Mouse (Mus musculus) neural tube, embryonic 14.5 days (tissue): ENCODE measurements around the gene 9930021J03Rik. TPM values are rescaled to one million over a fixed set of nuclear protein-coding genes. Genes with fewer than 3 reads are reported as not detected.

ENCODE experiments used
- ATAC-seq: fragments of 200-750 bp; cut with Nextera tagmentation; 2 replicates; pipeline ENCODE4 v1.8.0; 2017; ENCODE audit warnings: low read depth, mild to moderate bottlenecking, moderate TSS enrichment, moderate library complexity
- H3K27ac ChIP-seq: fragments of 300-500 bp; sonication (generic); 2 replicates; pipeline ENCODE4 v1.5.1; 2014; ENCODE audit warnings: low read depth, mild to moderate bottlenecking, control low read depth, low read length, moderate library complexity, mixed read lengths
- H3K27me3 ChIP-seq: fragments of 300-500 bp; sonication (generic); 2 replicates; pipeline ENCODE4 v1.6.1; 2014; ENCODE audit warnings: low read length; ENCODE audit not compliant: control insufficient read depth, insufficient read depth
- H3K36me3 ChIP-seq: fragments of 300-500 bp; sonication (generic); 2 replicates; pipeline ENCODE4 v1.6.1; 2014; ENCODE audit warnings: low read length, mixed read lengths; ENCODE audit not compliant: control insufficient read depth, insufficient read depth
- H3K4me1 ChIP-seq: fragments of 300-500 bp; sonication (generic); 2 replicates; pipeline ENCODE4 v1.6.1; 2014; ENCODE audit warnings: low read length; ENCODE audit not compliant: control insufficient read depth, insufficient read depth
- H3K4me2 ChIP-seq: fragments of 300-500 bp; sonication (generic); 2 replicates; pipeline ENCODE4 v1.6.1; 2014; ENCODE audit warnings: mild to moderate bottlenecking, low read depth, low read length, control low read depth
- H3K4me3 ChIP-seq: fragments of 300-500 bp; sonication (generic); 2 replicates; pipeline ENCODE4 v1.5.1; 2014; ENCODE audit warnings: low read depth, low read length, control low read depth, mixed read lengths
- H3K9ac ChIP-seq: fragments of 300-500 bp; sonication (generic); replicated peaks from 2 replicates; pipeline ENCODE4 v1.6.1; 2014; ENCODE audit warnings: low read depth, mild to moderate bottlenecking, control low read depth, low read length, mixed read lengths
- H3K9me3 ChIP-seq: fragments of 300-500 bp; sonication (generic); 2 replicates; pipeline ENCODE4 v1.6.1; 2016; ENCODE audit warnings: low read length; ENCODE audit not compliant: control insufficient read depth
- WGBS: fragments of 180-500 bp; shearing (Covaris S2); extraction: QIAGEN DNeasy Blood & Tissue Kit; methylation state at CpG from one replicate; pipeline ENCODE4 v1.1.7; 2014; 5-methylcytosine and 5-hydroxymethylcytosine counted together
- polyA plus RNA-seq: library from polyadenylated mRNA; unstranded; fragments of >200 nt; fragmentation: Nextera tagmentation; extraction: Ambion mirVana; gene quantifications from 2 replicates; pipeline ENCODE4 v1.2.1, GENCODE M21; 2014

The 9930021J03Rik gene
- polyA plus RNA-seq, 1 experiment from 2014 or later: 10.9 TPM

DNA sequence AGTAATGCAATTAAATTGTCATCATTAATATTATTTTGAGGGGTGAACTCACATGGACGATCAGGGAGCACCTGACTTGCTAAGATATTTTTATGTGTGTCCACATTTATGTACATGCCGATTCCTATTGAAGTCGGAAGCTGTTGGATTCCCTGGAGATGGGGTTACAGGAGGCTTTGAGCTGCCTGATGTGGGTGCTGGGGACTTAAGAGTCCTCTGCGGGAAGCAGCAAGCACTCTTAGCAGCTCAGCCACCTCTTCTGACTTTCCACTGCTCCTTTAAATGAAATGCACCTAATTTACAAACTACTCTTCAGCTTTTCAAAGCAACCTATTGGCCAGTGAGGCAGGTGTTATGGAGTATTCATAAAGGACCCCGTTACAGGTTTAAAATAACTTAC, 97.3 kb downstream of the 9930021J03Rik start:
- H3K9me3 ChIP-seq: no peaks in the 10 kb centered on the region
- 67% methylated on average over 5 of the region's 5 CpGs for WGBS
- ATAC-seq: no peak
- no peak overlapping the region for H3K27ac ChIP-seq
- H3K36me3 ChIP-seq: no peaks in the 10 kb centered on the region
- no peak overlapping the region for H3K4me2 ChIP-seq
- no peak overlapping the region for H3K9ac ChIP-seq
- H3K27me3 ChIP-seq: no peaks in the 10 kb centered on the region
- no peaks in the 10 kb centered on the region for H3K4me1 ChIP-seq
- no peak overlapping the region for H3K4me3 ChIP-seq

GRCm38 (mm10) chr19:29708003-29708402, 97.8 kb downstream of the 9930021J03Rik start:
- H3K4me2 ChIP-seq: no peak overlapping the region
- no peaks in the 10 kb centered on the region for H3K27me3 ChIP-seq
- ATAC-seq: no peak
- H3K27ac ChIP-seq: no peak overlapping the region
- 66% methylated on average over 14 of the region's 14 CpGs for WGBS
- H3K9me3 ChIP-seq: no peaks in the 10 kb centered on the region
- H3K36me3 ChIP-seq: no peaks in the 10 kb centered on the region
- no peak overlapping the region for H3K4me3 ChIP-seq
- no peak overlapping the region for H3K9ac ChIP-seq
- H3K4me1 ChIP-seq: no peaks in the 10 kb centered on the region

DNA sequence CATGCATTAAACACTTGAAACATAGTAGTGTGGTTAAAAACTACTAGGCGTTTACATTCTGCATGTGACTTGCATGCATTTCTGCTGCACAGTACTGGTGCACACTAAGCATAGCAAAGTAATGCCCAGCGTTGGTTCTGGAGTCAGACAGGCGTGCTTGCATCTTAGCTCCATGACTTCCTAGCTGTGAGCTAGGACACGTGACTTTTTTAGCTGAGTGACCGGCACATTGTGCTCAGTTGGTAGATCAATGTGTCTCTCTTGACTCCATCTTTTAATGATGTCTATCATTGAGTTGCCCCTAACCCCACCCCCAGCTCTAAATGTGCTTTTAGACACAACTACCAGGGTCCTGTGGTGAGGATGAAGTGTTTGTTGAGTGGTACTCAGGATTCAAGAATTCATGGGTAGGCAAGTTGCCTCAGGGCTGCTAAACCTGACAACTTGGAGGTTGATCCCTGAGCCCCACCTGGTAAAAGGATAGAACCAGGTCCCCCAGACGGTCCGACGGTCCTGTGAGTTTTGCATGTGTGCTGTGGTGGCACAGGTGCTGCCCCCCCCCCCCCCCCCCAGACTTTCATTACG, 98.4 kb downstream of the 9930021J03Rik start:
- no peaks in the 10 kb centered on the region for H3K4me1 ChIP-seq
- no peaks in the 10 kb centered on the region for H3K9me3 ChIP-seq
- no peak overlapping the region for H3K27ac ChIP-seq
- H3K4me3 ChIP-seq: no peak overlapping the region
- no peak for ATAC-seq
- no peaks in the 10 kb centered on the region for H3K27me3 ChIP-seq
- no peak overlapping the region for H3K9ac ChIP-seq
- 92% methylated on average over 9 of the region's 9 CpGs for WGBS
- no peak overlapping the region for H3K4me2 ChIP-seq
- H3K36me3 ChIP-seq: no peaks in the 10 kb centered on the region

GRCm38 (mm10) chr19:29704436-29704835, 101.4 kb downstream of the 9930021J03Rik start:
- no peak for ATAC-seq
- H3K4me3 ChIP-seq: no peak overlapping the region
- no peak overlapping the region for H3K9ac ChIP-seq
- H3K27ac ChIP-seq: no peak overlapping the region
- H3K36me3 ChIP-seq: no peaks in the 10 kb centered on the region
- 93% methylated on average over 13 of the region's 13 CpGs for WGBS
- no peak overlapping the region for H3K4me2 ChIP-seq
- H3K27me3 ChIP-seq: no peaks in the 10 kb centered on the region
- H3K4me1 ChIP-seq: no peaks in the 10 kb centered on the region
- no peaks in the 10 kb centered on the region for H3K9me3 ChIP-seq

- H3K27ac ChIP-seq: no peak overlapping the region
- no peaks in the 10 kb centered on the region for H3K36me3 ChIP-seq
- no peak overlapping the region for H3K4me3 ChIP-seq
- 85% methylated on average over 4 of the region's 4 CpGs for WGBS
- H3K27me3 ChIP-seq: no peaks in the 10 kb centered on the region
- H3K4me1 ChIP-seq: no peaks in the 10 kb centered on the region
- no peak for ATAC-seq
- no peak overlapping the region for H3K9ac ChIP-seq
- no peak overlapping the region for H3K4me2 ChIP-seq
- no peaks in the 10 kb centered on the region for H3K9me3 ChIP-seq
Measured at GRCm38 (mm10) chr19:29701707-29702106, 104.1 kb downstream of the 9930021J03Rik start.

DNA sequence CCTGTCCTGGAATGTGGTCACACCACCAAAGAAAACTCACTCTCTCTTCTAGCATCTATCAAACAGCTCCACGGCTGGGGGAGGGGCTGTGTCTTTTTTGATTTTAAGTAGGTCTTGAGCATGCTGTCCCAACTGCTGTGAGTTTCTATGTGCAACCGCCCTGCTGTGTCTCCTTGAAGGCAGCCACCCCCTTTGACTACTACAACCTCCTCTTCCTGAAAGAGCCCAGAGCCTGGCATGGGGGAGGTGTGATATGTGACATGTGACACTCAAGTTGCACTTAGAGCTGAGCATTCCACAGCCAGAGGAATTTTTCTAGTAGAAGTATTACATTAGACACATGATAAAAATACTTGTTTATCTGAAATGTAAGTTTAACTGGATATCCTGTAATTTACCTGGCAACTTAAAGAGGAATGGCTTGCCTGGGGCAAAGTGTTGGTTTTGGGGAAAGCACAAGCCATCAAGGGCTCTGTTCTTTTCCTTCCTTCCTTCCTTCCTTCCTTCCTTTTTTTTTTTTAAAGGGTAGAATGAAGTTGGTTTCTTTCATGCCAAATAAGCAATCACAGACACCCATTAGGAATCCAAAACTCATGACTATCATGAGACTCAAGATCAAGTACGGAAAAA, 108.4 kb downstream of the 9930021J03Rik start, which contains the start of gene Mlana:
TSS of gene Mlana (plus strand) at position 580 of the 630 bp plus-strand sequence.
- Histone ChIP-seq H3K9ac (no peak within 1 kb of the TSS), H3K9me3 (no peaks in the 10 kb centered on the region), H3K4me2 (no peak within 1 kb of the TSS), H3K27ac (no peak within 1 kb of the TSS), H3K36me3 (no peaks in the 10 kb centered on the region), H3K4me1 (no peaks in the 10 kb centered on the region), H3K27me3 (no peaks in the 10 kb centered on the region), H3K4me3 (no peak within 1 kb of the TSS)
- 69% methylated on average over 3 of the region's 3 CpGs for WGBS
- no peak for ATAC-seq

- Histone ChIP-seq H3K36me3 (no peaks in the 10 kb centered on the region), H3K9ac (no peak overlapping the region), H3K4me1 (no peaks in the 10 kb centered on the region), H3K4me3 (no peak overlapping the region), H3K27ac (no peak overlapping the region), H3K4me2 (no peak overlapping the region), H3K27me3 (no peaks in the 10 kb centered on the region), H3K9me3 (no peaks in the 10 kb centered on the region)
- no peak for ATAC-seq
Measured at GRCm38 (mm10) chr19:29696840-29697239, 108.9 kb downstream of the 9930021J03Rik start.

DNA sequence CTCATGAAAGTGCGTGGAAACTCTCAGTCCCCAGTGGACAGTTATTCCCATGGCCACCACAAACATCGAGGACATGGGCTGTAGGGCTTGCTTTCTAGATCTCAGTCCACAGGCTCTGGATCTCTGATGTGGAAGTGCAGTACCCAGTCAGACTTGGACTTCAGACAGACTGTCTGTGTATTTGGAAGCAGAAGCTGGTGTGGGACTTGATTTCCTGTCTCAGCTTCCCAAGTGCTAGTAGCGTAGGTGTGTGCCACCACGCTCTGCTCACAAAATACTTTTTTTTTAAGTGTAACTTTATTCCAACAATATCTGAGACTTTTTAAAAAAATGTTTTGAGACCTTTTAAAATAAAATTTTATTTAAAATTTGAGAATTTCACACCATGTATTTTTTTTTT, 109.5 kb downstream of the 9930021J03Rik start:
- Histone ChIP-seq H3K9ac (no peak overlapping the region), H3K4me3 (no peak overlapping the region), H3K4me2 (no peak overlapping the region), H3K9me3 (no peaks in the 10 kb centered on the region), H3K27ac (no peak overlapping the region), H3K36me3 (no peaks in the 10 kb centered on the region), H3K4me1 (no peaks in the 10 kb centered on the region), H3K27me3 (no peaks in the 10 kb centered on the region)
- 95% methylated on average over 4 of the region's 4 CpGs for WGBS
- ATAC-seq: no peak

DNA sequence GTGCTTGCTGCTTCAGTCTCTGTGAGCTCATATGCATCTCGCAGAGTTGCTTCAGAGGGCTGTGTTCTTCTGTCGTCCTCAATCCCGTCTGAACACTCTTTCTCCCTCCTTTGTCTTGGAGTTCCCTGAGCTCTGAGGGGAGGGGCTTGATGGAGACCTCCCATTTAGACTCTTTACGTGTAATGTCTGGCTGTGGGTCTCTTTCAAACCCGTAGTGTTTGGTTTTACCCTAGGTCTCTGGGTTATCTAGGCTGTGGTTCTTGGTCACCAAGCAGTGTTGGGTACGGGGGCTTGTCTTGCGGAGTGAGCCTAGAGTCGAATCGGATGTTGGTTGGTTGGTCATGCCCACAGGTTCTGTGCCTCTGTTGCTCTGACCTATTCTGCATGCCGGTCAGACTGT, 110.7 kb downstream of the 9930021J03Rik start:
- ATAC-seq: no peak
- Histone ChIP-seq H3K27me3 (no peaks in the 10 kb centered on the region), H3K4me3 (no peak overlapping the region), H3K27ac (no peak overlapping the region), H3K9me3 (no peaks in the 10 kb centered on the region), H3K9ac (no peak overlapping the region), H3K4me2 (no peak overlapping the region), H3K36me3 (no peaks in the 10 kb centered on the region), H3K4me1 (no peaks in the 10 kb centered on the region)
- WGBS: 90% methylated on average over 10 of the region's 10 CpGs
